Mouse (Mus musculus): ENCODE data around the gene Olfr44.
A peak's percentile ranks its signal among the peaks of the same experiment; 100 is the strongest.

The Olfr44 gene

DNA sequence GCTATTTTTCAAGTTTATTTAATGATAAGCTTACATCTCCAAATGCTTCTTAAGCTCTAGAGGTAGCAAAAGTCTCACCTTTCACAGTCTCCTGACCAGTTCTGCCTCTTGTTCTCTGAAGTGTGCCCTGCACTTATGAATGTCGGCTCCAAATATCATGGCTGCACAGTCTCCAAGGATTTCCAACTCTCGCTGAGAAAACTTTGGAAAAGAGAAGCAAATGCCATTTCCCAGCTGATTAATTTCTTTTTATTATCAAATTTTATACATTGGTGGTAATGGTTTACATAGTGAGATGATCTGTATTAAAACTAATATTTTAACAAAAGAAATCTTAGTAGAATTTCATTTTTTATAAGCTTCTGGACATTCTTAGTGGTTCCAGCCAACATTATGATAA is at the start of gene Olfr44:
Gene Olfr44 (minus strand): TSS at position 101 of the 400 bp plus-strand sequence.
- no peak for DNase-seq (ENCODE audit: low spot score in 2 of 2)

DNA sequence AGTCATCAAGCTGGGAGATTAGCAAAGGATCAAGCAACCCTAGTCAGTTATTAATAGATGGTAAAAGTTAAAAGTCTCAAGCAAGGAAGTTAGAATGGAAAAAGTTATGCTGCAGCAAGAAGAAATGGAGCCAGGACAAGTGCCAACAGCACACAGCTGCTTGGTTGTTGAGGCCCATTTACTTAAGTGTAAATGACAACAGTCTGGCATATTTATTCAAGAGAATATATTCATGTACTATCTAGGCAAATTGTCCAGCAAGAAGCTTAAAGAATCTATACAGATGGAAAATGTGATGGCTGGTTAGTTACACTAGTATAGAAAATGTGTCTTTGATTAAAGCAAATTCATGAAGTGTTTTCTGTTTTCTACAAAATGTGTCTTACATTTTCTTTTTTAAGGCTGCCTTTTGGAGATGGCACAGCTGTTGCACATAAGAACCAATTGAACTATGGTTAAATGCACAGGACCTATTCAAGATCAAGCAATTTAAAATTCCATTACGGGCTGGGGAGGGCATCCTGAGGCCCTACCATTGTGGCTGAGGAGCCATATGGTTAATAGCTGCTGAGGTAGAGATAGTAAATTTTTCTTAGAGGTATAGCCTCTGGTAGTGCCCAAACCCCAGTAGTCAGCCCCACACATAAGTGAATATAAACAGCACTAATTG is 30.0 kb upstream of the Olfr44 start:
- DNase-seq (ENCODE audit: low spot score in 2 of 2) = no peak

DNA sequence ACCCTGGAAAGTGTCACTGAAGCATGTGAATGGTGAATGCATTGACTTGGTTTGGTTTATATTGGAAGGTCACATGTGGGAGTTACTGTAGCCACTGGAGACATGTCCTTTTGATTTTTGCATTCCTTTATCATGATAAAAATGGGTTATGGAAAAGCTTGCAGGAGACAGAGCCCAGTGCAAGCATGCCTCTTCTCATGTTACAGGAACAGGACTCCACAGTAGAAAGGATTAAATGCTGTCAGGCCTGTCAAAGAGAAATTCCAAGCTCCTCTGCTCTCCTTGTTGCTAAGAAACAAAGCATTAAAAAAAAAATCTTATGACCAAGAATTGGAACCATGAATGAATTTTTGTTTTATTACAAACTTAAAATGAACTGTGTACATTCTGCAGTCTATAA is 24.8 kb upstream of the Olfr44 start:
- no peak for DNase-seq (ENCODE audit: low spot score in 2 of 2)

DNA sequence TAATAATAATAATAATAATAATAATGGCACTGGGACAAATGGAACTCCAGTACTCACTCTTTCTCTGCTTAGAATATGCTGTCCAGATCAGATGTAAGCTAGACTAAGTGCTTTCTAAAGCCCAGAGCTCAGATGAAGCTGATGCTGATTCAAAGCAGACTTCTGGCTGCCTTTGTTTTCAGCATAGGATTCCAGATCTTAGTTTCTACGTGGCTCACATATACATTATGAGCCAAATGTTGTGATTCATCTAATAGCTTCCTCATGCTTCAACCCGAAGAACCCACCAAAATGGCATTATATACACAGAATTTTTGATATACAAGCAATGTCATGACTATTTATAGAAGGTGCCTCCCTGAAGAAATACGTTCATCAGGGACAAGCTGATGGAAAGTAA is 21.7 kb upstream of the Olfr44 start, which contains the start of gene Olfr957:
Gene Olfr957 (minus strand): TSS at position 279 of the 400 bp plus-strand sequence.
- no peak for DNase-seq (ENCODE audit: low spot score in 2 of 2)

DNA sequence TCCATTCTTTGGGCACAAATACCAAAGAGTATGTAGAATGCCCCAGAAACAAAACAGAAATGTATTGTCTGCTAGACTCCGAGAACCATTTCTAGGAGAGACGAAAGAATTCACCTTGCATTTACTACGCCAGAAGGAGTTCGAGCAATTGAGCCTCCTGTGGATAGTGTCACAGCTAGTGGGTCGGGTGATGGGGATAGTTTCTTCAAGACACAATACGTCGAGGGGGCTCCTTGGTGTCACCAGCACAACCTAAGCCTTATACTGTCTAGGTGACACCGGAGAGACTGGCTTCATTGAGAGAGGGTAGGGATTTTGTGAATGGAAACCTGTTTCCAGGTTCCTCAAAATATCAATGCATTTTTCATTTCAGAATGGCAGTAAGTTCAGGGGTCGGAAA is 15.6 kb upstream of the Olfr44 start:
- DNase-seq (ENCODE audit: low spot score in 2 of 2) = no peak

DNA sequence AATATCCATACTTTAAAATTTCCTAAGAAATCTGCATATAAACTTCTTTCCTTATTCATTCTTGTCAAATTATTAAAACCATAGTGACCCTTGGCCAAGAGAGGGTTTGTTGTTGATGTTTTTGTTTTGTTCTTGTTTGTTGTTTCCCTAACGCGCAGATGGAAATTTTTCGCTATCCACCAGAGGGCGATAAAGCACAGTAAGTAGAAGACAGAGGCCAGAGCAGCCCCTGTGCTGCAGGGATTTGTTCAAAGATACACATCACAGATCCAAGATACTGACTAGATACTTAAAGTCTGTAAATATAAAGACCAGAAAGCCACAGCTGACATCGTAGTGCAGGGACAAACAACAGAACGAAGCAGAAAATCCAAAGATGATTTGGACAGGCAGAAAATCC is 15.2 kb upstream of the Olfr44 start:
- DNase-seq (ENCODE audit: low spot score in 2 of 2) = peak; percentile 15 to 34

DNA sequence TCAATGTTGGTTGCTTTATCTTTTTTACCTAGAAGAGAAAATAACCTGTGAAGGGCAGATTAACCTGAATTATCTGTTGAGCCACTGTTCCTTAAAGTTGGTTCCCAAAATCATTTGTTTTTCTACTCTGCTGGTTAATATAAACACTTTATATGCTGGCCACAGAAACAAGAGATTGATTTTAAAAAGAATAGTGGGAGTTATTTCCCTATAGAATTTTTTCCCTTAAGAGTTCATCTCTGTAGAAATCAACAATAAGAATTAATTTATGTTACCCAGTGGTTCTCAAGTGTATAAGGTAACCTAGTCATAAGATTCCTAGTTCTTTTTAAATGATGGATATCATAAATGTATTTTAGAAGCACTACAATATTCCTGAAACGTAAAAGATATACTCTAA is 22.0 kb downstream of the Olfr44 start, which contains the start of gene Olfr955:
Gene Olfr955 (minus strand): TSS at position 101 of the 400 bp plus-strand sequence.
- DNase-seq (ENCODE audit: low spot score in 2 of 2) = no peak

DNA sequence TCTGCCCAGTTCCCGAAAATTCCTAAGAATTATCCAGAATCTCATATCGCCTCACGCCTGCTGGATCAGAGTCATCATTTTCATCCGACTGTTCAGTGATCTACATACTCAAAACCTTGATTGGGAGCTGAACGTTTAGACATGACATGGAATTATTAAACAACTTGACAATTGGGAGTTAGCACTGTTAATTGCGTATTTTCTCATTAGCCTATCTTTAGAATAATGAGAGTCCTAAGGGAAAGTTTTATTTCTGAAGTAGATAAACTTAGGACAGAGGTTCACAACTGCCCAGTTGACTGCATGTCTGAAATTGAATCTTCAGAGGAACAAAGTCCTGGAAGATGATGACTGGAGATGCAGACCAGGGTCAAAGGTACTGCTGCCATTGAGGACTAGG is 37.4 kb downstream of the Olfr44 start, which contains the start of gene Olfr954:
Gene Olfr954 (plus strand): TSS at position 301 of the 400 bp plus-strand sequence.
- DNase-seq (ENCODE audit: low spot score in 2 of 2) = no peak
